Mouse (Mus musculus): ENCODE results near the gene Ldha. TPM values are rescaled to one million over a fixed set of nuclear protein-coding genes. Genes with fewer than 3 reads are reported as not detected.

The Ldha gene
- polyA plus RNA-seq, 1 experiment from 2014 or later = 3,042 TPM

GRCm38 (mm10) chr7:46855866-46856560 lies 14.7 kb downstream of the Ldha start:
- Histone ChIP-seq H3K4me1 (ENCODE audit: control insufficient read depth, insufficient read depth, low read length) (no peaks in the 10 kb centered on the region), H3K27ac (ENCODE audit: low read depth, low read length) (no peak overlapping the region), H3K9me3 (replicated peaks; ENCODE audit: control insufficient read depth, low read length) (no peaks in the 10 kb centered on the region), H3K4me3 (ENCODE audit: low read depth, low read length) (no peak overlapping the region), H3K36me3 (ENCODE audit: control insufficient read depth, insufficient read depth, low read length) (peaks cover 39% of the 10 kb centered on the region), H3K27me3 (ENCODE audit: control insufficient read depth, insufficient read depth, low read length) (no peaks in the 10 kb centered on the region), H3K9ac (ENCODE audit: low read depth, low read length) (no peak overlapping the region), H3K4me2 (no peak overlapping the region)
- no peak for ATAC-seq (replicated peaks; ENCODE audit: insufficient number of reproducible peaks, low FRiP score, low TSS enrichment)
- 69% methylated on average over 7 of the region's 7 CpGs for WGBS (ENCODE audit: insufficient replicate concordance)

DNA sequence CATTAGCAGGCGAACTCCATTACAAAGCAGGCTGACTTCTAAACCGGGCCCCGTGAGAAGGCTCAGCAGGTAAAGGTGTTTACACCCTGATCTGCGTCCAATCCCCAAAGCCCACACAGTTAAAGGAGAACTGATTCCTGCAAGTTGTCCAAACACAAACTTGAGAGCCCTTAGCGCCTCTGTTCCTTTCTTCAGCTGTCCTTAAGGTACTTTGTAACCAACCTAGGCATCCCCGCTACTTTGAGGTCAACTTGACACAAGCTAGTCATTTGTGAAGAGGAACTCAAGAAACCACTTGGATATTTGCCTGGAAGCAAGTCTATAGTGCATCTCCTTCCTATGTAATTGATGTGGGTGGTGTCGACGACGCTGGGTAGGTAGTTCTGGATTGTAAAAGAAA lies 16.2 kb downstream of the Ldha start:
- H3K4me3 ChIP-seq (ENCODE audit: low read depth, low read length) = no peak overlapping the region
- H3K9me3 ChIP-seq (replicated peaks; ENCODE audit: control insufficient read depth, low read length) = no peaks in the 10 kb centered on the region
- H3K4me2 ChIP-seq = no peak overlapping the region
- WGBS (ENCODE audit: insufficient replicate concordance) = 76% methylated on average over 9 of the region's 9 CpGs
- H3K27ac ChIP-seq (ENCODE audit: low read depth, low read length) = no peak overlapping the region
- peaks cover 25% of the 10 kb centered on the region for H3K36me3 ChIP-seq (ENCODE audit: control insufficient read depth, insufficient read depth, low read length)
- H3K27me3 ChIP-seq (ENCODE audit: control insufficient read depth, insufficient read depth, low read length) = no peaks in the 10 kb centered on the region
- no peak for ATAC-seq (replicated peaks; ENCODE audit: insufficient number of reproducible peaks, low FRiP score, low TSS enrichment)
- H3K9ac ChIP-seq (ENCODE audit: low read depth, low read length) = no peak overlapping the region
- H3K4me1 ChIP-seq (ENCODE audit: control insufficient read depth, insufficient read depth, low read length) = no peaks in the 10 kb centered on the region

DNA sequence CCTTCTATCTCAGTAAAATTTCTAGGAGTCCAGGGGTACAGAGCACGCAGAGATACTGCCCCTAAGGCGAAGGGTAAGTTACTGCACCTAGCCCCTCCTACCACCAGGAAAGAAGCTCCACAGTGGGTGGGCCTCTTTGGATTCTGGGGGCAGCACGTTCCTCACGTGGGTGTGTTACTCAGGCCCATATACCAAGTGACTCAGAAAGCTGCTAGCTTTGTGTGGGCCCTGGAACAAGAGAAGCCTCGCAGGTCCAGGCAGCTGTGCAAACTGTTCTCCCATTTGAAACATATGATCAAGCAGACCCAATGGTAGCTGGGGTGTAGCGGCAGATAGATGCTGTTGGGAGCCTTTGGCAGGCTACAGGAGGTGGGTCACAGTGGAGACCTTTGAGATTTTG lies 17.8 kb downstream of the Ldha start:
- 63% methylated on average over 6 of the region's 6 CpGs for WGBS (ENCODE audit: insufficient replicate concordance)
- H3K27me3 ChIP-seq (ENCODE audit: control insufficient read depth, insufficient read depth, low read length) = no peaks in the 10 kb centered on the region
- H3K4me1 ChIP-seq (ENCODE audit: control insufficient read depth, insufficient read depth, low read length) = no peaks in the 10 kb centered on the region
- no peak overlapping the region for H3K9ac ChIP-seq (ENCODE audit: low read depth, low read length)
- no peak for ATAC-seq (replicated peaks; ENCODE audit: insufficient number of reproducible peaks, low FRiP score, low TSS enrichment)
- no peak overlapping the region for H3K4me3 ChIP-seq (ENCODE audit: low read depth, low read length)
- no peak overlapping the region for H3K4me2 ChIP-seq
- H3K27ac ChIP-seq (ENCODE audit: low read depth, low read length) = no peak overlapping the region
- H3K9me3 ChIP-seq (replicated peaks; ENCODE audit: control insufficient read depth, low read length) = no peaks in the 10 kb centered on the region
- peaks cover 10% of the 10 kb centered on the region for H3K36me3 ChIP-seq (ENCODE audit: control insufficient read depth, insufficient read depth, low read length)

DNA sequence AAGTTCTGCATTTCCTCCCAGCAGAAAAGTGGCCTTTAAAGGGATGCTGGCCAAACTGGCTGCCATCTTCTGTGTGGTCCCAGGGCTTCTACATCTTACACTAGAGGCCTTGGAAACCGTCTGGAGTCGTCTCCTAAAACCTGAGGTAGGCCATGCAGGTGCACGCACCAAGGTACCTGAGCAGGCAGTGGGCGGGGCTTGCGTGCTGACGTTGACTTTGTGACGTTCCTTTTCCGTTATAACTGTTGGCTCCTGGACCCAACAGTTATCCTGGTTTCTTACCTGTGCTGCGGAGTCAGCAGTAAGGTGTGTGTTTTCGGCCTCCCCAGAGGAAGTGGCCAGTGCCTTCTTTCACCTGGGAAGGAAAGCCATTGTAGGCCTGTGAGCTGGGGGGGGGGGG lies 19.7 kb downstream of the Ldha start, which contains the start of gene Ldhc:
Ldhc (plus strand) TSS at position 208 of the 400 bp plus-strand sequence.
- WGBS (ENCODE audit: insufficient replicate concordance) = 39% methylated on average over 10 of the region's 10 CpGs
- no peak within 1 kb of the TSS for H3K27ac ChIP-seq (ENCODE audit: low read depth, low read length)
- no peaks in the 10 kb centered on the region for H3K4me1 ChIP-seq (ENCODE audit: control insufficient read depth, insufficient read depth, low read length)
- H3K27me3 ChIP-seq (ENCODE audit: control insufficient read depth, insufficient read depth, low read length) = no peaks in the 10 kb centered on the region
- no peak within 1 kb of the TSS for H3K4me2 ChIP-seq
- no peak for ATAC-seq (replicated peaks; ENCODE audit: insufficient number of reproducible peaks, low FRiP score, low TSS enrichment)
- H3K36me3 ChIP-seq (ENCODE audit: control insufficient read depth, insufficient read depth, low read length) = no peaks in the 10 kb centered on the region
- H3K9ac ChIP-seq (ENCODE audit: low read depth, low read length) = no peak within 1 kb of the TSS
- H3K4me3 ChIP-seq (ENCODE audit: low read depth, low read length) = no peak within 1 kb of the TSS
- no peaks in the 10 kb centered on the region for H3K9me3 ChIP-seq (replicated peaks; ENCODE audit: control insufficient read depth, low read length)

- no peak for ATAC-seq (replicated peaks; ENCODE audit: insufficient number of reproducible peaks, low FRiP score, low TSS enrichment)
These were observed 30.7 kb downstream of the Ldha start for GRCm38 (mm10) chr7:46871988-46872387.

DNA sequence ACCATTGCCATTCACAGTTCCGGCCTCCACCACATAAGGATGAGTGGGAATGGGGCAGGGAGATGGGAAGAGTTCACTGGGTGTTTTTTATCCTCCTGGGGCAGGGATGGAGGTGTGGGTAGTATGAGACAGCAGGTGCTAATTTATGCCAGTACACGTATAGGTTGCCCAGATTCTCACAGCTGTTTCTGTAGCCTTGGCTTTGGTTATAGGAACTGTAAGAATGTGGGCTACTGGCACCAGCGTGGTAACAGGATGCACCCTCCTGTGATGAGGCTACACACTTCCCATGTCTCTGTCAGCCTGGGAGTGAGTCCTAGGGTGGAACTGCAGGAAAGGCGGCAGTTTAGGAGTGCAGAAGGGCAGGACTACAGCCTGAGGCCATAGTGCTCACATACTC lies 35.6 kb downstream of the Ldha start:
- WGBS (ENCODE audit: insufficient replicate concordance) = 68% methylated on average over 4 of the region's 4 CpGs
- H3K9me3 ChIP-seq (replicated peaks; ENCODE audit: control insufficient read depth, low read length) = no peaks in the 10 kb centered on the region
- H3K4me3 ChIP-seq (ENCODE audit: low read depth, low read length) = no peak overlapping the region

More at GRCm38 (mm10) chr7:46871988-46872387, 30.7 kb downstream of the Ldha start:
- Histone ChIP-seq H3K36me3 (ENCODE audit: control insufficient read depth, insufficient read depth, low read length) (no peaks in the 10 kb centered on the region), H3K9me3 (replicated peaks; ENCODE audit: control insufficient read depth, low read length) (no peaks in the 10 kb centered on the region), H3K4me3 (ENCODE audit: low read depth, low read length) (no peak overlapping the region), H3K4me2 (no peak overlapping the region), H3K27ac (ENCODE audit: low read depth, low read length) (no peak overlapping the region), H3K27me3 (ENCODE audit: control insufficient read depth, insufficient read depth, low read length) (no peaks in the 10 kb centered on the region), H3K9ac (ENCODE audit: low read depth, low read length) (no peak overlapping the region), H3K4me1 (ENCODE audit: control insufficient read depth, insufficient read depth, low read length) (no peaks in the 10 kb centered on the region)
- WGBS (ENCODE audit: insufficient replicate concordance) = 69% methylated on average over 4 of the region's 4 CpGs

DNA sequence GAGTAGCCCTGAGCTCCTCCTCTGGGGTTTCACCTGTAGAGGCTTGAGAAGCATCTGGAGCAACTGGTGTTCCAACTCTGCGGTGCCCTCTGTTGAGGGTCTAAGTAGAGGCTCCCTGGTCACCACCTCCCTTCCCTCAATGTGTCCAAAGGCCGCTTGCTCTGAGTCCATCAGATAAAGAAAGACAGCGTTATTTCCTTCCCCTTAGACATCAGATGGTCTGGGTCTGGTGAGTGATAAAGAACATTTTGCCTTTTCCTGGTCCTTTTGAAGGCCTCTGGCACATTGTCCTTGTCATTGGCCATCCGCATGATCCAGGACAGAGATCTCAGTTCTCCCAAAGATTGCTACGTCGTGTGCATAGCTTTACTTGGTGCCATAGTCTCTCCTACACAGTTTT lies 36.0 kb downstream of the Ldha start:
- no peak for ATAC-seq (replicated peaks; ENCODE audit: insufficient number of reproducible peaks, low FRiP score, low TSS enrichment)

More for the DNA sequence above, 35.6 kb downstream of the Ldha start:
- H3K9ac ChIP-seq (ENCODE audit: low read depth, low read length) = no peak overlapping the region
- no peak for ATAC-seq (replicated peaks; ENCODE audit: insufficient number of reproducible peaks, low FRiP score, low TSS enrichment)
- H3K27ac ChIP-seq (ENCODE audit: low read depth, low read length) = no peak overlapping the region
- H3K36me3 ChIP-seq (ENCODE audit: control insufficient read depth, insufficient read depth, low read length) = no peaks in the 10 kb centered on the region
- no peak overlapping the region for H3K4me2 ChIP-seq
- H3K27me3 ChIP-seq (ENCODE audit: control insufficient read depth, insufficient read depth, low read length) = no peaks in the 10 kb centered on the region
- H3K4me1 ChIP-seq (ENCODE audit: control insufficient read depth, insufficient read depth, low read length) = no peaks in the 10 kb centered on the region

GRCm38 (mm10) chr7:46879851-46880250 lies 38.6 kb downstream of the Ldha start:
- no peak overlapping the region for H3K9ac ChIP-seq (ENCODE audit: low read depth, low read length)
- no peaks in the 10 kb centered on the region for H3K27me3 ChIP-seq (ENCODE audit: control insufficient read depth, insufficient read depth, low read length)
- no peak overlapping the region for H3K27ac ChIP-seq (ENCODE audit: low read depth, low read length)
- H3K4me2 ChIP-seq = no peak overlapping the region
- no peak for ATAC-seq (replicated peaks; ENCODE audit: insufficient number of reproducible peaks, low FRiP score, low TSS enrichment)
- H3K4me1 ChIP-seq (ENCODE audit: control insufficient read depth, insufficient read depth, low read length) = no peaks in the 10 kb centered on the region
- no peaks in the 10 kb centered on the region for H3K9me3 ChIP-seq (replicated peaks; ENCODE audit: control insufficient read depth, low read length)
- WGBS (ENCODE audit: insufficient replicate concordance) = 86% methylated on average over 5 of the region's 5 CpGs
- H3K36me3 ChIP-seq (ENCODE audit: control insufficient read depth, insufficient read depth, low read length) = peaks cover 2% of the 10 kb centered on the region
- H3K4me3 ChIP-seq (ENCODE audit: low read depth, low read length) = no peak overlapping the region

More for the DNA sequence above, 36.0 kb downstream of the Ldha start:
- no peak overlapping the region for H3K4me2 ChIP-seq
- no peaks in the 10 kb centered on the region for H3K27me3 ChIP-seq (ENCODE audit: control insufficient read depth, insufficient read depth, low read length)
- H3K36me3 ChIP-seq (ENCODE audit: control insufficient read depth, insufficient read depth, low read length) = no peaks in the 10 kb centered on the region
- WGBS (ENCODE audit: insufficient replicate concordance) = 63% methylated on average over 6 of the region's 6 CpGs
- H3K4me1 ChIP-seq (ENCODE audit: control insufficient read depth, insufficient read depth, low read length) = no peaks in the 10 kb centered on the region
- no peak overlapping the region for H3K4me3 ChIP-seq (ENCODE audit: low read depth, low read length)
- H3K9ac ChIP-seq (ENCODE audit: low read depth, low read length) = no peak overlapping the region
- no peaks in the 10 kb centered on the region for H3K9me3 ChIP-seq (replicated peaks; ENCODE audit: control insufficient read depth, low read length)
- H3K27ac ChIP-seq (ENCODE audit: low read depth, low read length) = no peak overlapping the region

GRCm38 (mm10) chr7:46880992-46881391 lies 39.7 kb downstream of the Ldha start:
- H3K27me3 ChIP-seq (ENCODE audit: control insufficient read depth, insufficient read depth, low read length) = no peaks in the 10 kb centered on the region
- no peaks in the 10 kb centered on the region for H3K4me1 ChIP-seq (ENCODE audit: control insufficient read depth, insufficient read depth, low read length)
- H3K27ac ChIP-seq (ENCODE audit: low read depth, low read length) = no peak overlapping the region
- no peak for ATAC-seq (replicated peaks; ENCODE audit: insufficient number of reproducible peaks, low FRiP score, low TSS enrichment)
- no peaks in the 10 kb centered on the region for H3K9me3 ChIP-seq (replicated peaks; ENCODE audit: control insufficient read depth, low read length)
- WGBS (ENCODE audit: insufficient replicate concordance) = 89% methylated on average over 2 of the region's 2 CpGs
- H3K4me2 ChIP-seq = no peak overlapping the region
- peaks cover 11% of the 10 kb centered on the region for H3K36me3 ChIP-seq (ENCODE audit: control insufficient read depth, insufficient read depth, low read length)
- H3K9ac ChIP-seq (ENCODE audit: low read depth, low read length) = no peak overlapping the region
- no peak overlapping the region for H3K4me3 ChIP-seq (ENCODE audit: low read depth, low read length)

All from heart, embryonic 11.5 days (tissue).